Mouse (Mus musculus) lung, embryonic 14.5 days (tissue): Measurements from ENCODE around the gene Tead3. TPM values are rescaled to one million over a fixed set of nuclear protein-coding genes. Genes with fewer than 3 reads are reported as not detected.
A peak's percentile ranks its signal among the peaks of the same experiment; 100 is the strongest.
"Not testable (repeated sequence)": the region's sequence is repeated elsewhere in the genome, so short reads cannot be mapped to it uniquely, and the experiment has no call there.

Source experiments
- ATAC-seq: fragments of 200-750 bp; cut with Nextera tagmentation; 2 replicates; pipeline ENCODE4 v1.8.0; 2017; ENCODE audit warnings: mild to moderate bottlenecking, moderate TSS enrichment, moderate library complexity; ENCODE audit not compliant: insufficient read depth
- DNase-seq: peaks from one replicate; pipeline ENCODE4 v3.0.0-alpha.2; 2015
- H3K27ac ChIP-seq: fragments of 300-500 bp; sonication (generic); 2 replicates; pipeline ENCODE4 v1.5.1; 2014; ENCODE audit warnings: low read depth, mild to moderate bottlenecking, moderate library complexity
- H3K27me3 ChIP-seq: fragments of 300-500 bp; sonication (generic); 2 replicates; pipeline ENCODE4 v1.6.1; 2014; ENCODE audit warnings: low read length, control low read depth; ENCODE audit not compliant: insufficient read depth
- H3K36me3 ChIP-seq: fragments of 300-500 bp; sonication (generic); 2 replicates; pipeline ENCODE4 v1.6.1; 2014; ENCODE audit warnings: control low read depth; ENCODE audit not compliant: insufficient read depth
- H3K4me1 ChIP-seq: fragments of 300-500 bp; sonication (generic); 2 replicates; pipeline ENCODE4 v1.6.1; 2014; ENCODE audit warnings: antibody characterized with exemption, control low read depth; ENCODE audit not compliant: insufficient read depth
- H3K4me2 ChIP-seq: fragments of 300-500 bp; sonication (generic); 2 replicates; pipeline ENCODE4 v1.6.1; 2014; ENCODE audit warnings: mild to moderate bottlenecking
- H3K4me3 ChIP-seq: fragments of 300-500 bp; sonication (generic); 2 replicates; pipeline ENCODE4 v1.5.1; 2014; ENCODE audit warnings: low read depth, low read length
- H3K9ac ChIP-seq: fragments of 300-500 bp; sonication (generic); 2 replicates; pipeline ENCODE4 v1.6.1; 2014
- H3K9me3 ChIP-seq: fragments of 300-500 bp; sonication (generic); 2 replicates; pipeline ENCODE4 v1.6.1; 2016; ENCODE audit warnings: low read depth, low read length, control low read depth
- CTCF ChIP-seq: IDR thresholded peaks from 2 replicates; pipeline ENCODE4 v1.5.1; 2016; ENCODE audit warnings: antibody characterized with exemption, low read depth
- WGBS: fragments of 180-500 bp; shearing (Covaris S2); extraction: QIAGEN DNeasy Blood & Tissue Kit; methylation state at CpG from one replicate; pipeline ENCODE4 v1.1.7; 2014; 5-methylcytosine and 5-hydroxymethylcytosine counted together
- polyA plus RNA-seq: library from polyadenylated mRNA; unstranded; fragments of >200 nt; fragmentation: Nextera tagmentation; extraction: Ambion mirVana; gene quantifications from 2 replicates; pipeline ENCODE4 v1.2.1, GENCODE M21; 2014

The Tead3 gene
- polyA plus RNA-seq, 1 experiment from 2014 or later = 11.2 TPM

- DNase-seq = peak; percentile 35
- TF ChIP-seq CTCF = no peak
- H3K9ac ChIP-seq = peak overlapping the region; percentile 85
- H3K4me3 ChIP-seq = peak overlapping the region; percentile 95
- H3K4me1 ChIP-seq = peaks cover 12% of the 10 kb centered on the region
- H3K9me3 ChIP-seq = no peaks in the 10 kb centered on the region
- no peak for ATAC-seq
- peaks cover 68% of the 10 kb centered on the region for H3K36me3 ChIP-seq
- H3K27ac ChIP-seq = peak overlapping the region; percentile 97
- WGBS = 4% methylated on average over 4 of the region's 4 CpGs
- peak overlapping the region; percentile 90 for H3K4me2 ChIP-seq
- no peaks in the 10 kb centered on the region for H3K27me3 ChIP-seq
Observed at GRCm38 (mm10) chr17:28329503-28330231, 20.9 kb downstream of the Tead3 start.

GRCm38 (mm10) chr17:28328946-28329345, 21.7 kb downstream of the Tead3 start:
- Histone ChIP-seq H3K4me2 (peak overlapping the region; percentile 90), H3K27ac (peak overlapping the region; percentile 97), H3K4me1 (peaks cover 12% of the 10 kb centered on the region), H3K9me3 (no peaks in the 10 kb centered on the region), H3K36me3 (peaks cover 68% of the 10 kb centered on the region), H3K4me3 (peak overlapping the region; percentile 95), H3K9ac (peak overlapping the region; percentile 85), H3K27me3 (no peaks in the 10 kb centered on the region)
- WGBS = under 1% methylated on average over 25 of the region's 25 CpGs
- TF ChIP-seq CTCF = no peak
- peak; percentile 26 for DNase-seq
- 0 out of 2 replicates have a peak, but pooled peaks have one; percentile 1 for ATAC-seq

- TF ChIP-seq CTCF = peak; percentile 95
- Histone ChIP-seq H3K27me3 (no peaks in the 10 kb centered on the region), H3K9me3 (no peaks in the 10 kb centered on the region), H3K4me3 (peak within 1 kb of the TSS; percentile 95), H3K27ac (peak within 1 kb of the TSS; percentile 97), H3K4me1 (peaks cover 12% of the 10 kb centered on the region), H3K9ac (peak within 1 kb of the TSS; percentile 85), H3K4me2 (peak within 1 kb of the TSS; percentile 90), H3K36me3 (peaks cover 66% of the 10 kb centered on the region)
- DNase-seq (peak; percentile 100), ATAC-seq (peak; percentile 88)
- under 1% methylated on average over 67 of the region's 67 CpGs for WGBS
Observed at GRCm38 (mm10) chr17:28328366-28328928, 22.2 kb downstream of the Tead3 start, which contains the start of gene Rpl10a. Rpl10a (plus strand) TSS chr17:28328471.

- Histone ChIP-seq H3K27me3 (no peaks in the 10 kb centered on the region), H3K36me3 (peaks cover 59% of the 10 kb centered on the region), H3K9ac (peak overlapping the region; percentile 65), H3K4me1 (peaks cover 6% of the 10 kb centered on the region), H3K27ac (peak overlapping the region; percentile 97), H3K9me3 (no peaks in the 10 kb centered on the region), H3K4me3 (peak overlapping the region; percentile 95), H3K4me2 (peak overlapping the region; percentile 90)
- no peak for TF ChIP-seq CTCF
- ATAC-seq = peak; percentile 60; the same call in 1 of the 2 replicates
- 8% methylated on average over 22 of the region's 22 CpGs for WGBS
- DNase-seq = no peak
Observed at GRCm38 (mm10) chr17:28327673-28328325, 22.8 kb downstream of the Tead3 start.

- H3K27ac ChIP-seq = no peak overlapping the region
- H3K9ac ChIP-seq = no peak overlapping the region
- no peaks in the 10 kb centered on the region for H3K27me3 ChIP-seq
- WGBS = 72% methylated on average over 3 of the region's 3 CpGs
- no peak overlapping the region for H3K4me2 ChIP-seq
- no peak for ATAC-seq
- TF ChIP-seq CTCF = no peak
- DNase-seq = no peak
- peaks cover 55% of the 10 kb centered on the region for H3K36me3 ChIP-seq
- H3K4me1 ChIP-seq = peaks cover 6% of the 10 kb centered on the region
- no peaks in the 10 kb centered on the region for H3K9me3 ChIP-seq
- no peak overlapping the region for H3K4me3 ChIP-seq
Observed at GRCm38 (mm10) chr17:28326951-28327350, 23.7 kb downstream of the Tead3 start.

- no peaks in the 10 kb centered on the region for H3K27me3 ChIP-seq
- H3K9ac ChIP-seq = no peak overlapping the region
- peaks cover 49% of the 10 kb centered on the region for H3K36me3 ChIP-seq
- no peak overlapping the region for H3K4me3 ChIP-seq
- H3K9me3 ChIP-seq = no peaks in the 10 kb centered on the region
- ATAC-seq = no peak
- no peak for TF ChIP-seq CTCF
- H3K4me2 ChIP-seq = no peak overlapping the region
- H3K4me1 ChIP-seq = peaks cover 6% of the 10 kb centered on the region
- H3K27ac ChIP-seq = no peak overlapping the region
- DNase-seq = no peak
- WGBS = 93% methylated on average over 8 of the region's 8 CpGs
Observed at GRCm38 (mm10) chr17:28325751-28326150, 24.9 kb downstream of the Tead3 start.

GRCm38 (mm10) chr17:28324416-28324815, 26.2 kb downstream of the Tead3 start:
- H3K27ac ChIP-seq, H3K27me3 ChIP-seq, DNase-seq, H3K4me2 ChIP-seq, H3K9me3 ChIP-seq, H3K9ac ChIP-seq, ATAC-seq, H3K4me3 ChIP-seq, H3K4me1 ChIP-seq: not testable (repeated sequence)
- peaks cover 43% of the 10 kb centered on the region for H3K36me3 ChIP-seq
- TF ChIP-seq CTCF = peak; percentile 29; the same call in 1 of the 2 replicates
- 91% methylated on average over 7 of the region's 7 CpGs for WGBS
